Mouse (Mus musculus): ENCODE data around the gene Plcb2. TPM values are rescaled to one million over a fixed set of nuclear protein-coding genes. Genes with fewer than 3 reads are reported as not detected.

Gene Plcb2
- polyA plus RNA-seq, 1 experiment from 2014 or later, result 0.46 TPM

GRCm38 (mm10) chr2:118673686-118674465 is 54.4 kb downstream of the Plcb2 start:
- no peaks in the 10 kb centered on the region for H3K36me3 ChIP-seq
- H3K9ac ChIP-seq, result no peak overlapping the region
- H3K27ac ChIP-seq, result no peak overlapping the region
- peaks cover 80% of the 10 kb centered on the region for H3K27me3 ChIP-seq
- ATAC-seq (ENCODE audit: low FRiP score, low read depth), result no peak
- 25% methylated on average over 15 of the region's 15 CpGs for WGBS
- H3K4me2 ChIP-seq (replicated peaks), result no peak overlapping the region
- H3K4me1 ChIP-seq, result peaks cover 24% of the 10 kb centered on the region
- H3K4me3 ChIP-seq, result no peak overlapping the region
- no peaks in the 10 kb centered on the region for H3K9me3 ChIP-seq

- 65% methylated on average over 1 of the region's 1 CpGs for WGBS
- H3K9me3 ChIP-seq, result no peaks in the 10 kb centered on the region
- no peak overlapping the region for H3K27ac ChIP-seq
- ATAC-seq (ENCODE audit: low FRiP score, low read depth), result no peak
- H3K27me3 ChIP-seq, result peaks cover 63% of the 10 kb centered on the region
- H3K4me3 ChIP-seq, result no peak overlapping the region
- no peak overlapping the region for H3K9ac ChIP-seq
- peaks cover 14% of the 10 kb centered on the region for H3K4me1 ChIP-seq
- H3K36me3 ChIP-seq, result no peaks in the 10 kb centered on the region
- H3K4me2 ChIP-seq (replicated peaks), result no peak overlapping the region
Measured at GRCm38 (mm10) chr2:118671728-118672127, 56.5 kb downstream of the Plcb2 start.

GRCm38 (mm10) chr2:118669785-118670184 is 58.5 kb downstream of the Plcb2 start:
- Histone ChIP-seq H3K36me3 (no peaks in the 10 kb centered on the region), H3K27me3 (peaks cover 43% of the 10 kb centered on the region), H3K9me3 (no peaks in the 10 kb centered on the region), H3K27ac (no peak overlapping the region), H3K4me1 (peaks cover 21% of the 10 kb centered on the region), H3K4me3 (no peak overlapping the region), H3K4me2 (replicated peaks) (no peak overlapping the region), H3K9ac (no peak overlapping the region)
- ATAC-seq (ENCODE audit: low FRiP score, low read depth), result no peak
- WGBS, result 29% methylated on average over 2 of the region's 2 CpGs

- no peak overlapping the region for H3K9ac ChIP-seq
- peaks cover 42% of the 10 kb centered on the region for H3K27me3 ChIP-seq
- no peak overlapping the region for H3K4me2 ChIP-seq (replicated peaks)
- H3K36me3 ChIP-seq, result no peaks in the 10 kb centered on the region
- 52% methylated on average over 6 of the region's 6 CpGs for WGBS
- peaks cover 21% of the 10 kb centered on the region for H3K4me1 ChIP-seq
- no peak overlapping the region for H3K27ac ChIP-seq
- no peak overlapping the region for H3K4me3 ChIP-seq
- ATAC-seq (ENCODE audit: low FRiP score, low read depth), result no peak
- H3K9me3 ChIP-seq, result no peaks in the 10 kb centered on the region
Measured at GRCm38 (mm10) chr2:118669245-118669644, 59.0 kb downstream of the Plcb2 start.

- no peak for ATAC-seq (ENCODE audit: low FRiP score, low read depth)
- Histone ChIP-seq H3K4me1 (peaks cover 41% of the 10 kb centered on the region), H3K9me3 (no peaks in the 10 kb centered on the region), H3K27me3 (peaks cover 41% of the 10 kb centered on the region), H3K4me2 (replicated peaks) (no peak overlapping the region), H3K4me3 (no peak overlapping the region), H3K27ac (no peak overlapping the region), H3K36me3 (no peaks in the 10 kb centered on the region), H3K9ac (no peak overlapping the region)
- WGBS, result 80% methylated on average over 5 of the region's 5 CpGs
Measured at GRCm38 (mm10) chr2:118667181-118667580, 61.1 kb downstream of the Plcb2 start.

- 76% methylated on average over 4 of the region's 4 CpGs for WGBS
- H3K36me3 ChIP-seq, result no peaks in the 10 kb centered on the region
Measured at GRCm38 (mm10) chr2:118665616-118666015, 62.6 kb downstream of the Plcb2 start.

GRCm38 (mm10) chr2:118664975-118665516 is 63.2 kb downstream of the Plcb2 start:
- Histone ChIP-seq H3K4me3 (no peak overlapping the region), H3K4me1 (peaks cover 41% of the 10 kb centered on the region), H3K27me3 (peaks cover 31% of the 10 kb centered on the region), H3K36me3 (no peaks in the 10 kb centered on the region), H3K9me3 (no peaks in the 10 kb centered on the region), H3K9ac (no peak overlapping the region), H3K4me2 (replicated peaks) (no peak overlapping the region), H3K27ac (no peak overlapping the region)
- ATAC-seq (ENCODE audit: low FRiP score, low read depth), result no peak
- 65% methylated on average over 3 of the region's 3 CpGs for WGBS

More at GRCm38 (mm10) chr2:118665616-118666015, 62.6 kb downstream of the Plcb2 start:
- Histone ChIP-seq H3K9me3 (no peaks in the 10 kb centered on the region), H3K27ac (no peak overlapping the region), H3K4me3 (no peak overlapping the region), H3K4me2 (replicated peaks) (no peak overlapping the region), H3K27me3 (peaks cover 34% of the 10 kb centered on the region), H3K9ac (no peak overlapping the region), H3K4me1 (peaks cover 41% of the 10 kb centered on the region)
- no peak for ATAC-seq (ENCODE audit: low FRiP score, low read depth)

- H3K27me3 ChIP-seq, result peaks cover 31% of the 10 kb centered on the region
- 51% methylated on average over 19 of the region's 19 CpGs for WGBS
- no peaks in the 10 kb centered on the region for H3K9me3 ChIP-seq
- peak overlapping the region; percentile 46 for H3K4me3 ChIP-seq
- H3K9ac ChIP-seq, result no peak overlapping the region; the same call in 1 of the 2 replicates
- H3K4me2 ChIP-seq (replicated peaks), result peak overlapping the region; percentile 91
- H3K36me3 ChIP-seq, result no peaks in the 10 kb centered on the region
- H3K4me1 ChIP-seq, result peaks cover 42% of the 10 kb centered on the region
- no peak for ATAC-seq (ENCODE audit: low FRiP score, low read depth)
- no peak overlapping the region for H3K27ac ChIP-seq
Measured at GRCm38 (mm10) chr2:118663804-118664766, 64.2 kb downstream of the Plcb2 start.

- Histone ChIP-seq H3K4me1 (peaks cover 46% of the 10 kb centered on the region), H3K36me3 (no peaks in the 10 kb centered on the region), H3K9ac (peak within 1 kb of the TSS; percentile 66), H3K27ac (no peak within 1 kb of the TSS), H3K27me3 (peaks cover 31% of the 10 kb centered on the region), H3K9me3 (no peaks in the 10 kb centered on the region), H3K4me2 (replicated peaks) (peak within 1 kb of the TSS; percentile 91), H3K4me3 (peak within 1 kb of the TSS; percentile 46)
- ATAC-seq (ENCODE audit: low FRiP score, low read depth), result peak; percentile 24; the same call in 1 of the 2 replicates
- 2% methylated on average over 37 of the region's 37 CpGs for WGBS
Measured at GRCm38 (mm10) chr2:118662902-118663803, 65.1 kb downstream of the Plcb2 start, which contains the start of gene Pak6. Gene Pak6, plus strand, starts transcription at chr2:118663303.

GRCm38 (mm10) chr2:118661891-118662290 is 66.3 kb downstream of the Plcb2 start:
- Histone ChIP-seq H3K9ac (no peak overlapping the region), H3K27me3 (peaks cover 26% of the 10 kb centered on the region), H3K4me2 (replicated peaks) (no peak overlapping the region), H3K4me1 (peaks cover 49% of the 10 kb centered on the region), H3K27ac (no peak overlapping the region), H3K36me3 (no peaks in the 10 kb centered on the region), H3K4me3 (no peak overlapping the region), H3K9me3 (no peaks in the 10 kb centered on the region)
- 75% methylated on average over 9 of the region's 9 CpGs for WGBS
- ATAC-seq (ENCODE audit: low FRiP score, low read depth), result no peak

- Histone ChIP-seq H3K4me1 (peaks cover 51% of the 10 kb centered on the region), H3K4me3 (peak overlapping the region; percentile 43), H3K4me2 (replicated peaks) (peak overlapping the region; percentile 63), H3K36me3 (no peaks in the 10 kb centered on the region), H3K27ac (no peak overlapping the region), H3K9me3 (no peaks in the 10 kb centered on the region), H3K27me3 (peaks cover 26% of the 10 kb centered on the region), H3K9ac (peak overlapping the region; percentile 55)
- ATAC-seq (ENCODE audit: low FRiP score, low read depth), result peak; percentile 77; the same call in 1 of the 2 replicates
- 4% methylated on average over 4 of the region's 4 CpGs for WGBS
Measured at GRCm38 (mm10) chr2:118659998-118660452, 68.2 kb downstream of the Plcb2 start.
